Mouse (Mus musculus): ENCODE measurements around the gene Ush1g. TPM values are rescaled to one million over a fixed set of nuclear protein-coding genes. Genes with fewer than 3 reads are reported as not detected.

The Ush1g gene
- polyA plus RNA-seq, 1 experiment from 2014 or later, result not detected

GRCm38 (mm10) chr11:115326730-115327129, 4.9 kb upstream of the Ush1g start:
- Histone ChIP-seq H3K36me3 (ENCODE audit: poor library complexity, severe bottlenecking) (no peaks in the 10 kb centered on the region), H3K9ac (no peak overlapping the region), H3K4me1 (peaks cover 8% of the 10 kb centered on the region), H3K9me3 (replicated peaks) (no peaks in the 10 kb centered on the region), H3K27me3 (peaks cover 58% of the 10 kb centered on the region), H3K27ac (no peak overlapping the region), H3K4me2 (no peak overlapping the region), H3K4me3 (no peak overlapping the region)
- ATAC-seq, result no peak
- 78% methylated on average over 7 of the region's 7 CpGs for WGBS

DNA sequence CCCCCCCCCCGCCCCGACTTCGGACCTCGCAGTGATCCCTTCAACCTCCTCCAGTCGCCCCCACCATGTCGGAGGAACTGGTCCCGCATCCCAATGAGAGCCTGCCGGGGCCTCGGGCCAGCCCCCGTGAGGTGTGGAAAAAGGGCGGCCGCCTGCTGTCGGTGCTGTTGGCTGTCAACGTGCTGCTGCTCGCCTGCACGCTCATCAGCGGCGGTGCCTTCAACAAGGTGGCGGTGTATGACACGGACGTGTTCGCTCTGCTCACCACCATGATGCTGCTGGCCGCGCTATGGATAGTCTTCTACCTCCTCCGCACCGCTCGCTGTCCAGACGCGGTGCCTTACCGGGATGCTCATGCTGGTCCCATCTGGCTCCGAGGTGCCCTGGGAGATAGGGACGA, 1.5 kb upstream of the Ush1g start:
- no peaks in the 10 kb centered on the region for H3K9me3 ChIP-seq (replicated peaks)
- no peaks in the 10 kb centered on the region for H3K36me3 ChIP-seq (ENCODE audit: poor library complexity, severe bottlenecking)
- no peak overlapping the region for H3K4me2 ChIP-seq
- WGBS, result 23% methylated on average over 32 of the region's 32 CpGs
- H3K4me3 ChIP-seq, result no peak overlapping the region
- H3K9ac ChIP-seq, result no peak overlapping the region
- H3K27ac ChIP-seq, result no peak overlapping the region
- peaks cover 20% of the 10 kb centered on the region for H3K4me1 ChIP-seq
- no peak for ATAC-seq
- H3K27me3 ChIP-seq, result peaks cover 79% of the 10 kb centered on the region

GRCm38 (mm10) chr11:115319704-115320383, 2.0 kb downstream of the Ush1g start:
- 6% methylated on average over 18 of the region's 18 CpGs for WGBS
- Histone ChIP-seq H3K4me3 (no peak overlapping the region), H3K4me2 (no peak overlapping the region), H3K36me3 (ENCODE audit: poor library complexity, severe bottlenecking) (no peaks in the 10 kb centered on the region), H3K9me3 (replicated peaks) (no peaks in the 10 kb centered on the region), H3K27ac (no peak overlapping the region), H3K27me3 (peaks cover 100% of the 10 kb centered on the region), H3K9ac (no peak overlapping the region), H3K4me1 (peaks cover 23% of the 10 kb centered on the region)
- ATAC-seq, result 0 out of 2 replicates have a peak, but pooled peaks have one; percentile 38

- 3% methylated on average over 63 of the region's 63 CpGs for WGBS
- Histone ChIP-seq H3K4me2 (no peak overlapping the region), H3K9ac (no peak overlapping the region), H3K27ac (no peak overlapping the region), H3K36me3 (ENCODE audit: poor library complexity, severe bottlenecking) (no peaks in the 10 kb centered on the region), H3K27me3 (peaks cover 99% of the 10 kb centered on the region), H3K9me3 (replicated peaks) (no peaks in the 10 kb centered on the region), H3K4me1 (peaks cover 23% of the 10 kb centered on the region), H3K4me3 (peak overlapping the region; percentile 12; the same call in 1 of the 2 replicates)
- ATAC-seq, result no peak
These were observed 3.4 kb downstream of the Ush1g start for GRCm38 (mm10) chr11:115318245-115319027.

GRCm38 (mm10) chr11:115317204-115317603, 4.6 kb downstream of the Ush1g start:
- WGBS, result 59% methylated on average over 7 of the region's 7 CpGs

GRCm38 (mm10) chr11:115314249-115314648, 7.6 kb downstream of the Ush1g start:
- H3K27me3 ChIP-seq, result peaks cover 67% of the 10 kb centered on the region
- 50% methylated on average over 2 of the region's 2 CpGs for WGBS

More at GRCm38 (mm10) chr11:115317204-115317603, 4.6 kb downstream of the Ush1g start:
- Histone ChIP-seq H3K36me3 (ENCODE audit: poor library complexity, severe bottlenecking) (no peaks in the 10 kb centered on the region), H3K27me3 (peaks cover 96% of the 10 kb centered on the region), H3K4me3 (no peak overlapping the region), H3K9ac (no peak overlapping the region), H3K4me2 (no peak overlapping the region), H3K9me3 (replicated peaks) (no peaks in the 10 kb centered on the region), H3K27ac (no peak overlapping the region), H3K4me1 (peaks cover 19% of the 10 kb centered on the region)
- no peak for ATAC-seq

GRCm38 (mm10) chr11:115308781-115309180, 13.1 kb downstream of the Ush1g start:
- WGBS, result 50% methylated on average over 1 of the region's 1 CpGs
- peaks cover 6% of the 10 kb centered on the region; the same call in 1 of the 2 replicates for H3K4me1 ChIP-seq

More at GRCm38 (mm10) chr11:115314249-115314648, 7.6 kb downstream of the Ush1g start:
- Histone ChIP-seq H3K4me1 (0 out of 2 replicates have a peak, but pooled peaks cover 8% of the 10 kb centered on the region), H3K36me3 (ENCODE audit: poor library complexity, severe bottlenecking) (no peaks in the 10 kb centered on the region), H3K27ac (no peak overlapping the region), H3K9me3 (replicated peaks) (no peaks in the 10 kb centered on the region), H3K4me3 (no peak overlapping the region), H3K4me2 (no peak overlapping the region), H3K9ac (no peak overlapping the region)
- no peak for ATAC-seq

DNA sequence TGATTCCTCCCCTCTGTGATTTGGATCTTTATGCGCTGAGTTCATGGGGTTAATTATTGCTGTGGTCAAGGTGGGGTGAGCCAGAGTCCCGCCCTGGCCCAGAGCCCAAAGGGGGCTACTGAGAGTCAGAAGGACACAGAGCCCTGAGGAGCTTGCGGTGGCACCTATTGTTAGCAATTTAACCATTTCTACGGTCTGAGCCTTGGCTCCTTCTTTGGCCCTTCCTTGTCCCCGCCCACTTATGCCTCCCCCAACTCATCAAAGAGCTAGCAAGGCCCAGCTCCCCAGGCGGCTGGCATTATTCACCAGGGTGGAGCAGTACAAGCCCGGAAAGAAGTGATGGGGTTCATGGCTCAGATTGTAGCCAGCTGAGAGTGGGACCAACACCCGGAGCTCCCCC, 15.0 kb downstream of the Ush1g start, which contains the start of gene Otop2:
Gene Otop2, plus strand, starts transcription at position 301 of the 400 bp plus-strand sequence.
- Histone ChIP-seq H3K4me1 (peaks cover 6% of the 10 kb centered on the region; the same call in 1 of the 2 replicates), H3K4me3 (no peak within 1 kb of the TSS), H3K9ac (no peak within 1 kb of the TSS), H3K27ac (no peak within 1 kb of the TSS), H3K9me3 (replicated peaks) (no peaks in the 10 kb centered on the region), H3K4me2 (no peak within 1 kb of the TSS), H3K36me3 (ENCODE audit: poor library complexity, severe bottlenecking) (no peaks in the 10 kb centered on the region), H3K27me3 (peaks cover 3% of the 10 kb centered on the region; the same call in 1 of the 2 replicates)
- 15% methylated on average over 8 of the region's 8 CpGs for WGBS
- ATAC-seq, result no peak

More at GRCm38 (mm10) chr11:115308781-115309180, 13.1 kb downstream of the Ush1g start:
- no peak overlapping the region for H3K27ac ChIP-seq
- ATAC-seq, result no peak
- H3K27me3 ChIP-seq, result peaks cover 16% of the 10 kb centered on the region
- H3K4me2 ChIP-seq, result no peak overlapping the region
- no peaks in the 10 kb centered on the region for H3K9me3 ChIP-seq (replicated peaks)
- H3K4me3 ChIP-seq, result no peak overlapping the region
- H3K9ac ChIP-seq, result no peak overlapping the region
- H3K36me3 ChIP-seq (ENCODE audit: poor library complexity, severe bottlenecking), result no peaks in the 10 kb centered on the region

DNA sequence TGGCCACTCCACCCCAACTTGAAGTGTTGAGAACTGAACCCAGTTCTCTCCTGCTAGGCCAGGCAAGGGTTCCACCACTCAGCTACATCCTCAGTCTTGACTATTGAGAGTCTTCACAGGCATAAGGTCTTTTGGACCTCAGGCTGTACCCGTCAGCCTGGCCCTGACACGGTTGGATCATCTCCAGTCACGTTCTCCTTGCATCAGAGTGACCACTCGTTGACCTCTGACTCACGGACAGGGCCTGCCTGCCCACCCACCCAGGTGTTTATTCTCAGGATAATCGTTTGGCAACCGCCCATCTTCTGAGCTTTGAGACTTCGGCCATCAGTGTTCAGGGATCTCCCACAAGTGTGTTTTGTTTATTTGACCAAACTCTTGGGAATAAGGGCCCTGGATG, 18.7 kb downstream of the Ush1g start:
- Histone ChIP-seq H3K9ac (no peak overlapping the region), H3K36me3 (ENCODE audit: poor library complexity, severe bottlenecking) (no peaks in the 10 kb centered on the region), H3K9me3 (replicated peaks) (no peaks in the 10 kb centered on the region), H3K4me3 (no peak overlapping the region), H3K4me2 (no peak overlapping the region), H3K27me3 (peaks cover 3% of the 10 kb centered on the region; the same call in 1 of the 2 replicates), H3K27ac (no peak overlapping the region), H3K4me1 (peaks cover 6% of the 10 kb centered on the region; the same call in 1 of the 2 replicates)
- 82% methylated on average over 8 of the region's 8 CpGs for WGBS
- no peak for ATAC-seq

DNA sequence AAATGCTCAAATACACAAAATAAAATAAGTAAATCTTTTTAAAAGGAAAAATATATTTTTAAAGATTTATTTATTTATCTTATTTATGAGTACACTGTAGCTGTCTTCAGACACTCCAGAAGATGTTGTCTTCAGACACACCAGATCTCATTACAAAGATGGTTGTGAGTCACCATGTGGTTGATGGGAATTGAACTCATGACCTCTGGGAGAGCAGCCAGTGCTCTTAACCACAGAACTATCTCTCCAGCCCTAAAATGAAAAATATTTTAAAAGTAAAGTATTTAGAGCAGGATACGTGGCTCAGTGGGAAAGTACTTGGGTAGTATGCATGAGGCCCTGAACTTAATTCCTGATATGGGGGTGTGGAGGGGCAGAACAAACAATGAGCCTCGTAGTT, 20.5 kb downstream of the Ush1g start:
- H3K9me3 ChIP-seq (replicated peaks), result no peaks in the 10 kb centered on the region
- H3K9ac ChIP-seq, result no peak overlapping the region
- H3K36me3 ChIP-seq (ENCODE audit: poor library complexity, severe bottlenecking), result no peaks in the 10 kb centered on the region
- H3K4me1 ChIP-seq, result peaks cover 6% of the 10 kb centered on the region
- no peak overlapping the region for H3K4me3 ChIP-seq
- no peak overlapping the region for H3K27ac ChIP-seq
- H3K4me2 ChIP-seq, result no peak overlapping the region
- 92% methylated on average over 2 of the region's 2 CpGs for WGBS
- peaks cover 9% of the 10 kb centered on the region for H3K27me3 ChIP-seq
- no peak for ATAC-seq

GRCm38 (mm10) chr11:115300745-115301144, 21.1 kb downstream of the Ush1g start:
- no peaks in the 10 kb centered on the region for H3K9me3 ChIP-seq (replicated peaks)
- H3K4me1 ChIP-seq, result peaks cover 6% of the 10 kb centered on the region
- no peak overlapping the region for H3K4me3 ChIP-seq
- H3K4me2 ChIP-seq, result no peak overlapping the region
- no peak for ATAC-seq
- no peak overlapping the region for H3K9ac ChIP-seq
- peaks cover 9% of the 10 kb centered on the region for H3K27me3 ChIP-seq
- H3K36me3 ChIP-seq (ENCODE audit: poor library complexity, severe bottlenecking), result no peaks in the 10 kb centered on the region
- no peak overlapping the region for H3K27ac ChIP-seq
- 84% methylated on average over 4 of the region's 4 CpGs for WGBS

DNA sequence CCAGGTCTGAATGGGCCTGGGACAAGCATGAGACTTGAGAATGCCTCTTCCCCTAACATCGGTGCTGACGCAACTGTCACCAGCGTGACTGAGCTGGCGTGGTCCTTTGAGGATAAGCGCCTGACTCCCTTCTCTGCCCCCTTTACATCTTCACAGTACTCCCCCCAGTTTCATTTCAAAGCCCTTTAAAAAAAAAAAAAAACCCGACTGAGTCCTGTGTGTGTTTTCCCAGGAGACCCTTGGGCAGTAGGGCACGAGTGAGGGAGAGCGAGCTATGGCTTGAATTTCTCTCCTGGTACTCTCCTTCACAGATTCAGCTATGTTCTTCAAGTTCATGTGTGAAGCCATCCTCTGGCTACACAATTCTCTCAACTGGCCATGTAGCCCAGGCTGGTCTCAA, 23.7 kb downstream of the Ush1g start:
- ATAC-seq, result no peak
- WGBS, result 63% methylated on average over 8 of the region's 8 CpGs
- H3K4me2 ChIP-seq, result peak overlapping the region; percentile 83; the same call in 1 of the 2 replicates

More for the DNA sequence above, 23.7 kb downstream of the Ush1g start:
- no peaks in the 10 kb centered on the region for H3K9me3 ChIP-seq (replicated peaks)
- H3K27ac ChIP-seq, result no peak overlapping the region
- peaks cover 10% of the 10 kb centered on the region for H3K27me3 ChIP-seq
- no peak overlapping the region for H3K4me3 ChIP-seq
- H3K4me1 ChIP-seq, result peaks cover 6% of the 10 kb centered on the region
- no peak overlapping the region for H3K9ac ChIP-seq
- no peaks in the 10 kb centered on the region for H3K36me3 ChIP-seq (ENCODE audit: poor library complexity, severe bottlenecking)

All from forebrain, embryonic 13.5 days (tissue).